Mouse (Mus musculus) thymus, postnatal 0 days (tissue): ENCODE data around the gene Usf3. TPM values are rescaled to one million over a fixed set of nuclear protein-coding genes. Genes with fewer than 3 reads are reported as not detected.

Source experiments
- DNase-seq: peaks from one replicate; pipeline ENCODE4 v3.0.0-alpha.2; 2015; ENCODE audit warnings: low spot score
- polyA plus RNA-seq: library from polyadenylated mRNA; unstranded; fragments of >200 nt; fragmentation: Nextera tagmentation; extraction: Ambion mirVana; gene quantifications from 2 replicates; pipeline ENCODE4 v1.2.1, GENCODE M21; 2015

Gene Usf3
- polyA plus RNA-seq = 2.6 and 2.9 TPM in 2 replicates

- peak; percentile 66 for DNase-seq
These were observed at the start of gene Usf3 for GRCm38 (mm10) chr16:44173155-44173941. TSS of gene Usf3 (plus strand) at chr16:44173246.

DNA sequence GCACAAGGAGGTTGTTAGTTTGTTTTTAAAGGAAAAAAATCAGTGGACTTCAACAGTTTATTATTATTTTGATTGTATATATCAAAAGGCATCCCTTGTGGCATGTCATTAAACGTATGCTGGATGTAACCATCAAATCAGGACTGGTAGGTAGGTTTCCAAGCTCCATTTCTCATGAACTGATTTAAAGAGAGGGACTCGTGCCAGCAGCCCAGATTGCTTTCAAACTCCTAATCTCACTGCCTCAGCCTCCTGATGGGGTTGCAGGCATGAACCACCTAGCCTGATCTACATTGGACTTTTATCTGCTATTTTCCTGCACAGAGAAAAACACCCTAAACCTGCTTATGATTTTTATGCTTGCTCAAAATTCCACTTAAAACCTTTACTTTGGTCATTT lies 49.3 kb upstream of the Usf3 start:
- no peak for DNase-seq

GRCm38 (mm10) chr16:44124713-44125112 lies 48.3 kb upstream of the Usf3 start:
- no peak for DNase-seq

DNA sequence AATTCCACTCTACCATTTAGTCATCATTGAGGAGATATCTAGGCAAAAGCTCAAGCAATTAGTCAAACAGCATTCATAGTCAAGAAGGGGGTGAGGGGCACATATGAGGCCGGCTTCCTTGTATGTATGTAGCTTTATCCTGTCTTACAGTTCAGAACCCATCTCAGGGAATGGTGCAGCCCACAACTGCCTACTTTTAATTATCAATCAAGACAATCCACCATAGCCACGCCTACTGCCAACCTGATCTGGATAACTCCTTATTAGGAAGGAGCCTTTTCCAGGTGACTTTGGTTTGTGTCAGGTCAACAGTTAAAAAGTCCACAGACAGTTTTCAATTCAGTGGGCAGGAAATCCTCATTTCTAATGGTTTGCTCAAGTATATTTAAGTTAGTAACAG lies 47.6 kb upstream of the Usf3 start:
- no peak for DNase-seq

DNA sequence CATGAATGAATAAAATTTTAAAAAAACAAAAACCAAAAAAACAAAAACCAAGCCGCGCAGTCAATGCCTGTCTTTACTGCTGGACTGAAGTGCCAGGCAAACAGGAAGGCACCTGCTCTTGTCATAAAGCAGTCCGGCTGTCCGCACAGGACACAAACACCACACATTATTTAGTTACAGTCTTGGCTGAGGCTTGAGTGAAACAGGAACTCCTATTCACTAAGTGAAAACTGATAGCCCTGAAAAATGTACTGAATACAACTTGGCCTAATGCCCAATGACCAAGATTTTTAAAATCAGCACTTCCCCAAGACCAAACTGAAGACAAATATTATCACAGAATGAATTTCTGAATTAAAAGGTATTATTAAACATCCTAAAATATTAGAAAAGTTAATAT lies 46.6 kb upstream of the Usf3 start:
- no peak for DNase-seq

DNA sequence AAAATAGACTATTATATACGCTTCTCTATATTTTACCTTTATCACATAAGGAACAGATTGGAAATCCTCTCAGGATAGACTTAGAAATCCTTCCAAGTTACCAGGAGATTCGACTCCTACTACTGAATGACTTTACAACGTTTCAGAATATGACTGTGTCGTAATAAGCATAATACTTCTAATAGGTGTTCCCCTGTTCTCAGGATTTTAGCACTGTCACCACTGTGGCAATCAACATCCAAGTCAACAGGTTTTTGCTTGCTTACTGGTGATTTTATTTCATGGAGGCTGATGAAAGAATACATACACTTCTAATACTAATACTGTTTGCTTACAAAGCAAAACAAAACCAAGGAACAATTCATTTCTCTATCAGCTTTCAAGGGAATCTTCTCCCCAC lies 40.7 kb upstream of the Usf3 start:
- DNase-seq = no peak

GRCm38 (mm10) chr16:44133187-44133586 lies 39.9 kb upstream of the Usf3 start:
- DNase-seq = no peak

DNA sequence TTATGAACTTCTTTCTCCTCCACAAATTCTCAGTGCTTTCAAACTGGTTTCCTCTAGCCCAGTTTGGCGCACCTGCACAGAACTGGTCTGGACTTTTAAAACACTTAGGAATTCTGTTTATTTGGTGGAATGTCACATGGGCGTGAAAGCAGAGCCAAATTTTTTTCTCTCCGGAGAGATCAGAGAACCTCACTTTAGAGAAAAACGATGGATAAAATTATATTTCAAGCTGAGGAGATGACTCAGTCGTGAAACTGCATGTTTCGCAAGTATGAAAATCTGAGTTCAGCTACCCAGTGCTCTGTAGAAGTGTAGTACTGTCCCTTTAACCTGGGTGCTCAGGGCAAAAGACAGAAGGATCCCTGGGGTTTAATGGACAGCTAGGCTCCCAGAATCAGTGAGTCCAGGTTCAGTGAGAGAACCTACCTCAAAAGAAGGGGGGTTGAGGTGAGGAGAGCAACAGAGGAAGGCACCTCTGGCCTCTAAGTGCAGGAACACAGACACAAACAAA lies 36.5 kb upstream of the Usf3 start:
- DNase-seq = no peak

- DNase-seq = no peak
These were observed 34.6 kb upstream of the Usf3 start for GRCm38 (mm10) chr16:44138377-44138978.

DNA sequence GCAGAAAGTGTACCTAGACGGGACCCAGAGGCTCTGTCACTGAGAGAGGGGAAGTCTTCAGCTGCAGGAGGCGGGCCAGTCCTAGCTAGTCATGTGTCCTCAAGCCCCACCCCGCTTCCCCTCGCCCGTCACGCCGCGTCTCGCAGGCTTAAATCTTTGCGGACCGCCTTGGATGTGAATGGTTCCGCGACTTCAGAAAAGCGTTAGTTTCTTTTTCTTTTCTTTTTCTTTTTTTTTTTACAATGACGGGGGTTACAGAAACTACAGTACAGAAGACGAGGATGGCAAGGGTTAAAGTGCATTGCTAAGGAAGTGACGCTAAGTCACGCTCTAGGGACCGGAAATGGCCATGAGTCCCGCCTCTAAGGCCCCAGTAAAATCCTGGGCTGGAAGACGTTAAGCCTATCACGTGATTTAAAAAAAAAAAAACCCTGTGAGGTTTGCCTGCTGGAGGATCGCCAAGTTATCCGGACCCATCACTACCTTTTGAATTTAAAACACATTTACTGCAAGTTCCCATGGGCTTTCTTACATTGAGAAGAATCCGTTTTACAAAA lies 34.0 kb upstream of the Usf3 start:
- peak; percentile 92 for DNase-seq

DNA sequence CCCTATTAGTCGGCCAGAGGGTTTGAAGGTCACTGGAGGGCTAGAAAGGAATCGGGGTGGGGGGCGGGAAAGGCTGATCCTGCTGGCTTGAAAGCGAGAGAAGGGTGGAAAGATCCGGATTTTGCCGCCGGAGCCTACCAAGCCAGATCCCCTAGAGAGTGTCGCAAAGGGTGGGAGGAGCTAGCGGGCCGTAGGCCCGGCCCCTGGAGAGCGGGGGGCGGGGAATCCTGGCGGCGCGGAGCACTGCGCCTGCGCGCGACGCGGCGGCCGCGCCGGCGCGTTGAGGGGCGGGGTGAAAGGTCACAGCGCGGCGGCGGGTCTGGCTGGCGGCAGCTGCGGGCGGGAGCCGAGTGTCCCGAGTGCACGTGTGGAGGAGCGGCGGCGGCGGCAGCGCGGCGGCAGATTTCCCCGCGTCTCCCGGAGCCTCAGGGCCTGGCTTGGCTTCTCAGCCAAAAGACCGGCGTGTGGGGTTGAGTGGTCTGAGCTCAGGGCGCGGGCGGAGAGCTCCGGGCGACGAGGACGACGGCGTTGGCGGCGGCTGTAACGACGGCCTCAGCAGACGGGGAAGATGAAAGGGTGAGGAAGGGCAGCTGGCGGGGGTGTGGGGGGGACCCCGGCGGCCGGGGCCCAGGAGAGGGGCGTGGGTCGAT lies 33.4 kb upstream of the Usf3 start, which contains the start of the genes Atp6v1a and Naa50:
Gene Atp6v1a, minus strand, starts transcription at position 170 of the 650 bp plus-strand sequence.
Gene Naa50, plus strand, starts transcription at position 295 of the 650 bp plus-strand sequence.
- DNase-seq = peak; percentile 95

DNA sequence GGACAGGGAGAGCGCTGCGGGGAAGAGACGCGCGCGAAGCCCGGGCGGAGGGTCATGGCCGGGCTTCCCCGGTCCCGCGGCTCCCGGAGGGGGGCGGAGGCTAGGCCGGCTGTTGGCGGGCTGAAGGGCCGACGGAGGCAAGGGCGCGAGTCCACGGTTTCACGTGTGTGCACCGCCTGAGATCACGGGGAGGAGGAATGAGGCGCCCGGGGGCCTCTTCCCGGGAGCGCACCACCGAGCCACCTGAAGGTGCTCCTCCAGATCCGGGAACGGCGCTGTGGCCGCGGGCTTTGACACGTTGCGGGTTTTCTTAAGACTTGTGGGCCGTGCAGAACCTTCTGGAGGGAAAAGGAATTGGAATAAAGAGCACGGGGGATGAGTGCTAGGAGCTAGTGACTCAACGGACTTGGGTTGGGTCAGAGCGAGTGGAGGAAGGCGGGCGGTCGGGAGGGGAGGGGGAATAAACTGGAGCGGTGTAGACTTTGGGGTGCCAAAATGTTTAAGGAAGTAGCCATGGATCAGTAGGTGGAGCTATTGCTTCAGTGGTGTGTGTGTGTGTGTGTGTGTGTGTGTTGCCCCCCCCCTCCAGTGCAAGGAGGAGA lies 32.8 kb upstream of the Usf3 start:
- peak; percentile 79 for DNase-seq

GRCm38 (mm10) chr16:44141483-44141882 lies 31.6 kb upstream of the Usf3 start:
- DNase-seq = no peak

DNA sequence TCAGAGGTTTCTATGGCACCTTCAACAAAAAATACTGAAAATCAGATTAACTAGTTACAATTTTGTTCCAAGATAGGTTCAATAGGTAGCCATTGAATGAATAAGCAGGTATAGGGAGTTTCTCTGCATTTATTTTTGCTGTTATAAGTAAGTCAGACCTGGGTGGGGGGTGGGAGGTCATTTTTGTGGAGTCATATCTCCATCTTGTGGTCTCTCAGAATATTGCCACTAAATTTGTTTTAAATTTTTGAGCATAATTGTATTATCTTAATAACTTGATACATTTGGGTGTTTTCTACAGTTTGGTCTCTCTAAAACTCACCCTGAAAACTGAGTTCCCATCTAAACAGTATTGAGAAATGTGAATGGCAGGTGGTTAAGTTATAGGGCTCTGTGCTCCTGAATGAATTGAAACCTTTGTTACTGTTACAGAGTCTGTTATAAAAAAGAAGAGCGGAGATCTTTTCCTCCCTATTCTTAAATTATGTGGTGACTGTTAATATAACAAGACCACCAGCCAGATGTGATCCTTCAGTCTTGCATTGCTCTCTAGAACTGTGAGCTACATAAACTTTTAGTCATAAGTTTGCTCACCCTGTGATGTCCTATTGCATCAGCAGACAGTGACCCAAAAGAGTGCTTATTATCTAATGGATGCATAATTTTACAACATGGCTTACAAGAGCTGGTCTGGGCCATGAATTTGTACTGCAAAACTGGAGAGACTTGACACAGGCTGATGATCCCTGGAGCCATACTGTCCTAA lies 23.9 kb upstream of the Usf3 start:
- peak; percentile 29 for DNase-seq

- DNase-seq = no peak
These were observed 18.5 kb upstream of the Usf3 start for GRCm38 (mm10) chr16:44154497-44155057.

DNA sequence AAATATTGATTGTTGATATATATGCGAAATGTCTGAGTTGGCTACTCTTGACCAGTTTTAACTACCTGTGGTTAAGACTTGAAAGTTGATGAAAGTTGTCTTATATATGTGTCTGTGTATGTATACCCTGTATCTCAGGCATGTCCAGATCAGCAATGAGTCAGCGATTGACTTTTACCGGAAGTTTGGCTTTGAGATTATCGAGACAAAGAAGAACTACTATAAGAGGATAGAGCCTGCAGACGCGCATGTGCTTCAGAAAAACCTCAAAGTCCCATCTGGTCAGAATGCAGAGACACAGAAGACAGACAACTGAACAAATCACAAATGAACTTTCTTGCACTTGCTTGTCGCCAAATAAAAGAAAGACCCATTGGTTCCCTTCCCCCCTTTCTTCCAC lies 13.7 kb upstream of the Usf3 start:
- DNase-seq = no peak

DNA sequence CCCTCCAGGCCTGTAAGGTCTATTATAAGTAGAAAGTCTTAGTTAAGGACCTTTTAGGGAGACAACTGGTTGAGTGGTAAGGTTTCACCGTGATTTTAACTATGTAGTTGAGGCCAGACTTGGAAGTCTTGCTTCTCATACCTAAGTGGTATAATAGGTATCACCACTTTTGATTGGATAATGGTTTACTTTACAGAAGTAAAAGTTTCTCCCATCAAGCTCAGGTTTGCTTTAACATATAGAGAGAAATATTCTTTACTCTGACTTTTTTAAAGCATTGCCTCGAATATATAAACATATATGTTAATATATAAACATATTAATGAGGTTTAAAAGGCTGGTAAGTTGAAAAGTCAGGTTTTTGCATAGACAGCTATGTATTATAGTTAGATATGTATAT lies 9.2 kb upstream of the Usf3 start:
- no peak for DNase-seq

GRCm38 (mm10) chr16:44165182-44165581 lies 7.9 kb upstream of the Usf3 start:
- DNase-seq = no peak

GRCm38 (mm10) chr16:44168990-44169389 lies 4.1 kb upstream of the Usf3 start:
- DNase-seq = no peak
